Mouse (Mus musculus): ENCODE data around the gene Tgds. TPM values are rescaled to one million over a fixed set of nuclear protein-coding genes. Genes with fewer than 3 reads are reported as not detected.
"Not testable (repeated sequence)": the region's sequence is repeated elsewhere in the genome, so short reads cannot be mapped to it uniquely, and the experiment has no call there.

Tgds gene
- polyA plus RNA-seq, 1 experiment from 2014 or later = 23.9 TPM

DNA sequence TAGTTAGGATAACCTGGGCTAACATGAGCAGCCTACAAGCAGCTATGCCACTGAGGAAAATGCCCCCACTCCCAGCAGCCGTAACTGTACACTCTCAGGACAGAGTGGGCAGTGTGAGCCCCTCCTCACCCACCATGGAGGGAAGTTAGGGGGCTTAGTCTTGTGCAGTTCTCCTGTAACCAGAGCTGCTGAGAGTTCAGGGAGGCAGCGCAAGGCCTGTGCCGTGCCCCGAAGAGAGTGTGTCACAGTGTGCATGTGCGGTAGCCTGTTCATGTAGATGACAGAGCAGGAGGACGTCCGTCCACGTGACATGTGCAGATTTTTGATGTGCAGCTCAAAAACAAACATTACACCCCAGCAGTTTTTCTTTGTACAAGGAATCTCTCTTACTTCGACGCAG lies 24.2 kb upstream of the Tgds start:
- no peaks in the 10 kb centered on the region for H3K9me3 ChIP-seq (replicated peaks)
- H3K36me3 ChIP-seq (ENCODE audit: poor library complexity, severe bottlenecking) = peaks cover 49% of the 10 kb centered on the region
- H3K9ac ChIP-seq = no peak overlapping the region
- peak; percentile 63 for ATAC-seq
- no peak overlapping the region for H3K27ac ChIP-seq
- no peaks in the 10 kb centered on the region for H3K27me3 ChIP-seq
- no peak overlapping the region for H3K4me3 ChIP-seq
- WGBS = 82% methylated on average over 10 of the region's 10 CpGs
- H3K4me1 ChIP-seq = no peaks in the 10 kb centered on the region
- no peak overlapping the region for H3K4me2 ChIP-seq

GRCm38 (mm10) chr14:118156056-118156455 lies 23.5 kb upstream of the Tgds start:
- H3K36me3 ChIP-seq (ENCODE audit: poor library complexity, severe bottlenecking) = peaks cover 43% of the 10 kb centered on the region
- H3K4me1 ChIP-seq; H3K9ac ChIP-seq; H3K9me3 ChIP-seq (replicated peaks); H3K27me3 ChIP-seq; H3K4me3 ChIP-seq; H3K27ac ChIP-seq; H3K4me2 ChIP-seq: not testable (repeated sequence)
- ATAC-seq = peak; percentile 22; the same call in 1 of the 2 replicates
- WGBS = 95% methylated on average over 16 of the region's 16 CpGs

DNA sequence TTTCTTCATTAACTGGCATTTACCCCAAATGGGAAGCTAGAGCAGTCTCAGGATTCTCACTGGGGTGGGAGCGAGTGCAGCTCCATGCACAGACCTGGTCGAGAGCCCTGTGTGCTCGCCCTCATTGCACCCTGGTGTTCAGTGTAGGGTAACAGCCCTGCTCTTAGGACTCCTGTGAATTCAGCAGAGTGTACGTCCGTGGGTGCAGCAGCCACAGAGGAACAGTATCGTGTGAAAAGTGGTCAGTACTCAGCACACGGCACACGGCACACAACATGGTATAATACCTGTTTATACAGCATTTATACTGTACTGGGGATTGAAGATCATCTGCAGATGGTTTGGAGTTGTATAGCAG lies 19.7 kb upstream of the Tgds start:
- ATAC-seq = no peak
- Histone ChIP-seq H3K9me3 (replicated peaks) (no peaks in the 10 kb centered on the region), H3K9ac (no peak overlapping the region), H3K4me2 (no peak overlapping the region), H3K27ac (no peak overlapping the region), H3K36me3 (ENCODE audit: poor library complexity, severe bottlenecking) (peaks cover 30% of the 10 kb centered on the region), H3K27me3 (no peaks in the 10 kb centered on the region), H3K4me3 (no peak overlapping the region), H3K4me1 (no peaks in the 10 kb centered on the region)
- WGBS = 90% methylated on average over 8 of the region's 8 CpGs

- no peak overlapping the region for H3K27ac ChIP-seq
- H3K9me3 ChIP-seq (replicated peaks) = no peaks in the 10 kb centered on the region
- peaks cover 30% of the 10 kb centered on the region for H3K36me3 ChIP-seq (ENCODE audit: poor library complexity, severe bottlenecking)
- no peaks in the 10 kb centered on the region for H3K4me1 ChIP-seq
- H3K4me2 ChIP-seq = no peak overlapping the region
- 82% methylated on average over 5 of the region's 5 CpGs for WGBS
- no peak overlapping the region for H3K9ac ChIP-seq
- no peaks in the 10 kb centered on the region for H3K27me3 ChIP-seq
- no peak for ATAC-seq
- no peak overlapping the region for H3K4me3 ChIP-seq
These were observed 19.2 kb upstream of the Tgds start for GRCm38 (mm10) chr14:118151651-118152293.

- no peak for ATAC-seq
- no peaks in the 10 kb centered on the region for H3K4me1 ChIP-seq
- H3K9ac ChIP-seq = no peak overlapping the region
- no peaks in the 10 kb centered on the region for H3K27me3 ChIP-seq
- WGBS = 92% methylated on average over 26 of the region's 26 CpGs
- no peak overlapping the region for H3K4me2 ChIP-seq
- no peak overlapping the region for H3K4me3 ChIP-seq
- H3K9me3 ChIP-seq (replicated peaks) = no peaks in the 10 kb centered on the region
- H3K27ac ChIP-seq = no peak overlapping the region
- H3K36me3 ChIP-seq (ENCODE audit: poor library complexity, severe bottlenecking) = peaks cover 26% of the 10 kb centered on the region
These were observed 18.3 kb upstream of the Tgds start for GRCm38 (mm10) chr14:118150656-118151551.

- Histone ChIP-seq H3K9ac (no peak overlapping the region), H3K27ac (no peak overlapping the region), H3K4me1 (no peaks in the 10 kb centered on the region), H3K4me2 (no peak overlapping the region), H3K4me3 (no peak overlapping the region), H3K27me3 (no peaks in the 10 kb centered on the region), H3K9me3 (replicated peaks) (no peaks in the 10 kb centered on the region), H3K36me3 (ENCODE audit: poor library complexity, severe bottlenecking) (peaks cover 17% of the 10 kb centered on the region)
- 86% methylated on average over 10 of the region's 10 CpGs for WGBS
- ATAC-seq = no peak
These were observed 16.0 kb upstream of the Tgds start for GRCm38 (mm10) chr14:118148554-118148953.

DNA sequence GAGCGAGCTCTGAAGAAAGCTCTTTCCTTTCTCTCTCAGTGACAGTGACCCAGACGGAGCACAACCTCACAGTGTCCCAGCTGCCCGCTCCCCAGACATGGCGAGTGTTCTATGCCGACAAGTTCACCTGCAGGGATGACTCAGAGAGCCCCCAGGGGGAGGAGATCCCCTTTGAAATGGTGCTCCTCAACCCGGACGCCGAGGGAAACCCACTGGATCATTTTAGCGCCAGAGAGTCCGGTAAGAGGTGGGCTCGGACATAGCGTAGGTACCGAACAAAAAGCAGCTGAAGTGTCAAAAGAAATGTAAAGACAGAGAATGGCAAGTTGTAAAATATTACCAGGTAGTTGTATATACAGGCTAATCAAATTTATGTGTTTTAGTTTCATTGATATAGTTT lies 15.5 kb upstream of the Tgds start:
- no peaks in the 10 kb centered on the region for H3K9me3 ChIP-seq (replicated peaks)
- no peak overlapping the region for H3K4me3 ChIP-seq
- WGBS = 95% methylated on average over 13 of the region's 13 CpGs
- no peak overlapping the region for H3K4me2 ChIP-seq
- ATAC-seq = no peak
- no peak overlapping the region for H3K27ac ChIP-seq
- peaks cover 14% of the 10 kb centered on the region for H3K36me3 ChIP-seq (ENCODE audit: poor library complexity, severe bottlenecking)
- no peak overlapping the region for H3K9ac ChIP-seq
- H3K4me1 ChIP-seq = no peaks in the 10 kb centered on the region
- no peaks in the 10 kb centered on the region for H3K27me3 ChIP-seq

DNA sequence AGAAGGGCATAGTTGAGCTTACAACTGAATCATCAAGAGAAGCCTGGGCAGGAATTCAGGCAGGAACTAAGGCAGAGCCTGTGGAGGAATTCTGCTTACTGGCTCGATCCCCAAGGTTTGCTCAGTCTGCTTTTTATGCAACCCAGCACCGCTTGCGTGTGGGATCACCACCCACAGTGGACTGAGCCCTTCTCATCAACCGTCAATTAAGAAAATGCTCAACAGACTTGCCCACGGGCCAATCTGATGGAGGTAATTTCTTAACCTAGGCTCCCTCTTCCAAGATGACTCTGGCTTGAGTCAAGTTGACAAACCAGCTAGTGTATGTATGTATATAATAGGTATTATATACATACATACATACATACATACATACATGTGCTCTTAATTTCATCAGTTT lies 9.7 kb upstream of the Tgds start:
- ATAC-seq = no peak
- 93% methylated on average over 5 of the region's 5 CpGs for WGBS

DNA sequence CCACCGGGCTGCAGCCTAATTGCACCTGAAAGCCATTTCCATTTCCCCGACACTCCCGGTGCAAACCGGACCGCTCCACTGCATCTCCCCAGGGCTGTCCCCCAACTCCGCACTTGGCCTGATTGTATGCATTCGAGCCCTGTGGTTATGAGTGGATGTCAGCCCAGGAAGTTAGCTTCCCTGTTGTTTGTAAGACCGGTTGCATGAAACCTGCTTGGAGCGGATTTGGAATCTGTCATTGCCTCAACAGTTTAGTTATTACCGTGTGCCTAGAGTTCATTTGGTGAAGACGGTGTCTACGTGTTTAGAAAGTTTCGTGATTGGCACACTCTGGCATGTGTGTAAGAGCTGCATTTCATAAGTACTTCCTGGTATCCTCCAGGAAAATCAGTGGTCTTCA lies 4.9 kb upstream of the Tgds start:
- no peak overlapping the region for H3K27ac ChIP-seq

More for the DNA sequence above, 9.7 kb upstream of the Tgds start:
- H3K27ac ChIP-seq = no peak overlapping the region
- H3K9ac ChIP-seq = no peak overlapping the region
- peaks cover 11% of the 10 kb centered on the region for H3K4me1 ChIP-seq
- H3K9me3 ChIP-seq (replicated peaks) = no peaks in the 10 kb centered on the region
- H3K27me3 ChIP-seq = no peaks in the 10 kb centered on the region
- no peak overlapping the region for H3K4me3 ChIP-seq
- peaks cover 34% of the 10 kb centered on the region for H3K36me3 ChIP-seq (ENCODE audit: poor library complexity, severe bottlenecking)
- no peak overlapping the region for H3K4me2 ChIP-seq

GRCm38 (mm10) chr14:118136744-118137452 lies 4.3 kb upstream of the Tgds start, which contains the start of gene Gpr180:
Gene Gpr180, plus strand, starts transcription at chr14:118137158.
- Histone ChIP-seq H3K36me3 (ENCODE audit: poor library complexity, severe bottlenecking) (peaks cover 26% of the 10 kb centered on the region), H3K4me2 (peak within 1 kb of the TSS; percentile 90), H3K4me3 (peak within 1 kb of the TSS; percentile 83), H3K27me3 (peaks cover 8% of the 10 kb centered on the region; the same call in 1 of the 2 replicates), H3K9me3 (replicated peaks) (no peaks in the 10 kb centered on the region), H3K9ac (peak within 1 kb of the TSS; percentile 89), H3K4me1 (peaks cover 22% of the 10 kb centered on the region), H3K27ac (peak within 1 kb of the TSS; percentile 48)
- under 1% methylated on average over 66 of the region's 77 CpGs for WGBS
- peak; percentile 98 for ATAC-seq

More for the DNA sequence above, 4.9 kb upstream of the Tgds start:
- H3K36me3 ChIP-seq (ENCODE audit: poor library complexity, severe bottlenecking) = peaks cover 32% of the 10 kb centered on the region
- peak overlapping the region; percentile 89 for H3K9ac ChIP-seq
- peak overlapping the region; percentile 83 for H3K4me3 ChIP-seq
- peak; percentile 13 for ATAC-seq
- peaks cover 8% of the 10 kb centered on the region; the same call in 1 of the 2 replicates for H3K27me3 ChIP-seq
- WGBS = 1% methylated on average over 13 of the region's 13 CpGs
- H3K4me1 ChIP-seq = peaks cover 20% of the 10 kb centered on the region
- peak overlapping the region; percentile 90 for H3K4me2 ChIP-seq
- H3K9me3 ChIP-seq (replicated peaks) = no peaks in the 10 kb centered on the region

DNA sequence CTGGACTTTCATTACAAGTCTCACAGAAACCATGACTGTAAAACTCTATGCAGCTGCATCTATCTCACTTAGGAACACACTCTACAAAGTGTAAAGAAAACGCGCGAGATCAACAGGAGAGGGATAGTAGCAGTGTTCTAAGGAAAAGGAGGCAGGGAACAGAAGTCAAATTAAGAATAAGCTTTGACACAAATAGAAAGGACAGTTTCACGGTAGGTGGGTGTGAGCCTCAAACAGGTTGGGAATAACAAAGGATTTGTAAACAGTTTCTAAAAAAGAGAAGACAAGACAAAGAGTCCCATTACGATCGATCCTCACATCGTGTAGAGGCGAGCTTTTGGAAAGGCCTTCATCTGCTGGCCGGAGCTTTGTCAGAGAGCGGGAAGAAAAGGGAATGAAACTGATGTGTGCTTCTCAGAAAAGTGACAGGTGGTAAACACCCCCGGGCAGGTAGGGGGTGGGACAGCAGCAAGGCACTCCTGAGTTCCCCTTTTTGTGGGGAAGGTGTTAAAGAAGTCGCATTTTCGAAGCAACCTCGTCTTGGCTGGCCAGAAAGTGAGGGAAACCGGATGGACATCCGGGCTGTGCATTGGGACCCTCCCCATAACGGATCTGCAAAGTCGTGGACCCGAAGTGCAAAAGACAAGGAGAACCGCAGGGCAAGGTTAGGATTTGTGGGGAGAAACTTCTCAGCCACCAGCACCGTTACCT lies 469 bp downstream of the Tgds start:
- WGBS = 13% methylated on average over 21 of the region's 21 CpGs
- Histone ChIP-seq H3K9me3 (replicated peaks) (no peaks in the 10 kb centered on the region), H3K27ac (no peak overlapping the region), H3K9ac (peak overlapping the region; percentile 75), H3K4me3 (peak overlapping the region; percentile 65), H3K4me1 (peaks cover 26% of the 10 kb centered on the region), H3K36me3 (ENCODE audit: poor library complexity, severe bottlenecking) (peaks cover 20% of the 10 kb centered on the region), H3K4me2 (peak overlapping the region; percentile 87), H3K27me3 (peaks cover 8% of the 10 kb centered on the region; the same call in 1 of the 2 replicates)
- ATAC-seq = peak; percentile 0
